Mouse (Mus musculus): Measurements from ENCODE around the gene Rhebl1. TPM values are rescaled to one million over a fixed set of nuclear protein-coding genes. Genes with fewer than 3 reads are reported as not detected.
"Not testable (repeated sequence)": the region's sequence is repeated elsewhere in the genome, so short reads cannot be mapped to it uniquely, and the experiment has no call there.

Gene Rhebl1
- polyA plus RNA-seq, 1 experiment from 2014 or later: 4.0 TPM

GRCm38 (mm10) chr15:98933004-98933671 is 38.8 kb upstream of the Rhebl1 start:
- ATAC-seq (ENCODE audit: insufficient number of reproducible peaks, insufficient read depth, low FRiP score, low read depth); H3K9me3 ChIP-seq (ENCODE audit: control insufficient read depth, low read length); H3K27me3 ChIP-seq (ENCODE audit: control insufficient read depth, insufficient read depth, low read length): not testable (repeated sequence)
- Histone ChIP-seq H3K4me3 (ENCODE audit: control insufficient read depth in 1 of 2, insufficient read depth in 1 of 2, low read depth in 1 of 2, low read length in 2 of 2) (peak overlapping the region; percentile 80 to 96), H3K4me2 (ENCODE audit: low read length) (peak overlapping the region; percentile 89), H3K9ac (ENCODE audit: low read length) (peak overlapping the region; percentile 97), H3K27ac (replicated peaks in 1 of 2; ENCODE audit: control insufficient read depth in 1 of 2, insufficient read depth in 1 of 2, low read depth in 2 of 2, low read length in 2 of 2) (peak overlapping the region; percentile 73 to 99), H3K36me3 (ENCODE audit: control insufficient read depth, insufficient read depth, low read length) (peaks cover 17% of the 10 kb centered on the region), H3K4me1 (ENCODE audit: control insufficient read depth in 2 of 2, insufficient read depth in 2 of 2, low read length in 2 of 2) (peaks cover 3 to 11% of the 10 kb centered on the region in 2 experiments)
- under 1% methylated on average over 8 of the region's 9 CpGs for WGBS

GRCm38 (mm10) chr15:98930998-98931397 is 36.7 kb upstream of the Rhebl1 start:
- Histone ChIP-seq H3K4me3 (ENCODE audit: control insufficient read depth in 1 of 2, insufficient read depth in 1 of 2, low read depth in 1 of 2, low read length in 2 of 2) (no peak overlapping the region), H3K27me3 (ENCODE audit: control insufficient read depth, insufficient read depth, low read length) (no peaks in the 10 kb centered on the region), H3K4me2 (ENCODE audit: low read length) (peak overlapping the region; percentile 13; the same call in 1 of the 2 replicates), H3K36me3 (ENCODE audit: control insufficient read depth, insufficient read depth, low read length) (peaks cover 17% of the 10 kb centered on the region), H3K9ac (ENCODE audit: low read length) (no peak overlapping the region; the same call in 1 of the 2 replicates), H3K4me1 (ENCODE audit: control insufficient read depth in 2 of 2, insufficient read depth in 2 of 2, low read length in 2 of 2) (peaks cover 3 to 11% of the 10 kb centered on the region in 2 experiments), H3K27ac (replicated peaks in 1 of 2; ENCODE audit: control insufficient read depth in 1 of 2, insufficient read depth in 1 of 2, low read depth in 2 of 2, low read length in 2 of 2) (0 out of 4 replicates have a peak overlapping the region, but pooled peaks of 1 of the 2 experiments have one; percentile 24), H3K9me3 (ENCODE audit: control insufficient read depth, low read length) (no peaks in the 10 kb centered on the region)
- 76% methylated on average over 3 of the region's 3 CpGs for WGBS
- no peak for ATAC-seq (ENCODE audit: insufficient number of reproducible peaks, insufficient read depth, low FRiP score, low read depth)

- no peak for ATAC-seq (ENCODE audit: insufficient number of reproducible peaks, insufficient read depth, low FRiP score, low read depth)
- no peak overlapping the region for H3K9ac ChIP-seq (ENCODE audit: low read length)
- peak overlapping the region in 1 of 2 experiments; percentile 37; a peak in 1 of 4 replicates for H3K27ac ChIP-seq (replicated peaks in 1 of 2; ENCODE audit: control insufficient read depth in 1 of 2, insufficient read depth in 1 of 2, low read depth in 2 of 2, low read length in 2 of 2)
- H3K9me3 ChIP-seq (ENCODE audit: control insufficient read depth, low read length): no peaks in the 10 kb centered on the region
- WGBS: 51% methylated on average over 8 of the region's 8 CpGs
- H3K4me1 ChIP-seq (ENCODE audit: control insufficient read depth in 2 of 2, insufficient read depth in 2 of 2, low read length in 2 of 2): peaks cover 0 to 4% of the 10 kb centered on the region in 2 experiments; a peak in 2 of 4 replicates
- peaks cover 17% of the 10 kb centered on the region for H3K36me3 ChIP-seq (ENCODE audit: control insufficient read depth, insufficient read depth, low read length)
- no peak overlapping the region for H3K4me2 ChIP-seq (ENCODE audit: low read length)
- no peak overlapping the region for H3K4me3 ChIP-seq (ENCODE audit: control insufficient read depth in 1 of 2, insufficient read depth in 1 of 2, low read depth in 1 of 2, low read length in 2 of 2)
- H3K27me3 ChIP-seq (ENCODE audit: control insufficient read depth, insufficient read depth, low read length): no peaks in the 10 kb centered on the region
Observed at GRCm38 (mm10) chr15:98930017-98930734, 35.8 kb upstream of the Rhebl1 start.

- H3K27me3 ChIP-seq (ENCODE audit: control insufficient read depth, insufficient read depth, low read length): no peaks in the 10 kb centered on the region
- peak overlapping the region; percentile 46 for H3K4me2 ChIP-seq (ENCODE audit: low read length)
- H3K4me1 ChIP-seq (ENCODE audit: control insufficient read depth in 2 of 2, insufficient read depth in 2 of 2, low read length in 2 of 2): peaks cover 0 to 4% of the 10 kb centered on the region in 2 experiments; a peak in 2 of 4 replicates
- no peak overlapping the region for H3K4me3 ChIP-seq (ENCODE audit: control insufficient read depth in 1 of 2, insufficient read depth in 1 of 2, low read depth in 1 of 2, low read length in 2 of 2)
- WGBS: 12% methylated on average over 13 of the region's 13 CpGs
- H3K9me3 ChIP-seq (ENCODE audit: control insufficient read depth, low read length): no peaks in the 10 kb centered on the region
- peak overlapping the region; percentile 21 to 29; a peak in 3 of 4 replicates for H3K27ac ChIP-seq (replicated peaks in 1 of 2; ENCODE audit: control insufficient read depth in 1 of 2, insufficient read depth in 1 of 2, low read depth in 2 of 2, low read length in 2 of 2)
- H3K9ac ChIP-seq (ENCODE audit: low read length): peak overlapping the region; percentile 26; the same call in 1 of the 2 replicates
- ATAC-seq (ENCODE audit: insufficient number of reproducible peaks, insufficient read depth, low FRiP score, low read depth): peak; percentile 61
- peaks cover 17% of the 10 kb centered on the region for H3K36me3 ChIP-seq (ENCODE audit: control insufficient read depth, insufficient read depth, low read length)
Observed at GRCm38 (mm10) chr15:98928598-98929240, 34.4 kb upstream of the Rhebl1 start.

GRCm38 (mm10) chr15:98927566-98927965 is 33.2 kb upstream of the Rhebl1 start:
- 83% methylated on average over 5 of the region's 5 CpGs for WGBS
- H3K9ac ChIP-seq (ENCODE audit: low read length): no peak overlapping the region
- no peak overlapping the region for H3K4me2 ChIP-seq (ENCODE audit: low read length)
- H3K36me3 ChIP-seq (ENCODE audit: control insufficient read depth, insufficient read depth, low read length): peaks cover 17% of the 10 kb centered on the region
- H3K9me3 ChIP-seq (ENCODE audit: control insufficient read depth, low read length): no peaks in the 10 kb centered on the region
- H3K27me3 ChIP-seq (ENCODE audit: control insufficient read depth, insufficient read depth, low read length): no peaks in the 10 kb centered on the region
- no peak overlapping the region for H3K27ac ChIP-seq (replicated peaks in 1 of 2; ENCODE audit: control insufficient read depth in 1 of 2, insufficient read depth in 1 of 2, low read depth in 2 of 2, low read length in 2 of 2)
- H3K4me1 ChIP-seq (ENCODE audit: control insufficient read depth in 2 of 2, insufficient read depth in 2 of 2, low read length in 2 of 2): peaks cover 0 to 4% of the 10 kb centered on the region in 2 experiments; a peak in 2 of 4 replicates
- H3K4me3 ChIP-seq (ENCODE audit: control insufficient read depth in 1 of 2, insufficient read depth in 1 of 2, low read depth in 1 of 2, low read length in 2 of 2): no peak overlapping the region
- ATAC-seq (ENCODE audit: insufficient number of reproducible peaks, insufficient read depth, low FRiP score, low read depth): no peak

GRCm38 (mm10) chr15:98924682-98925081 is 30.3 kb upstream of the Rhebl1 start:
- Histone ChIP-seq H3K9ac (ENCODE audit: low read length) (no peak overlapping the region), H3K4me3 (ENCODE audit: control insufficient read depth in 1 of 2, insufficient read depth in 1 of 2, low read depth in 1 of 2, low read length in 2 of 2) (no peak overlapping the region), H3K27me3 (ENCODE audit: control insufficient read depth, insufficient read depth, low read length) (no peaks in the 10 kb centered on the region), H3K27ac (replicated peaks in 1 of 2; ENCODE audit: control insufficient read depth in 1 of 2, insufficient read depth in 1 of 2, low read depth in 2 of 2, low read length in 2 of 2) (no peak overlapping the region), H3K4me2 (ENCODE audit: low read length) (no peak overlapping the region), H3K4me1 (ENCODE audit: control insufficient read depth in 2 of 2, insufficient read depth in 2 of 2, low read length in 2 of 2) (no peaks in the 10 kb centered on the region; a peak in 1 of 4 replicates), H3K9me3 (ENCODE audit: control insufficient read depth, low read length) (no peaks in the 10 kb centered on the region), H3K36me3 (ENCODE audit: control insufficient read depth, insufficient read depth, low read length) (no peaks in the 10 kb centered on the region)
- no peak for ATAC-seq (ENCODE audit: insufficient number of reproducible peaks, insufficient read depth, low FRiP score, low read depth)
- WGBS: 60% methylated on average over 3 of the region's 3 CpGs

- Histone ChIP-seq H3K27me3 (ENCODE audit: control insufficient read depth, insufficient read depth, low read length) (no peaks in the 10 kb centered on the region), H3K9me3 (ENCODE audit: control insufficient read depth, low read length) (no peaks in the 10 kb centered on the region), H3K4me3 (ENCODE audit: control insufficient read depth in 1 of 2, insufficient read depth in 1 of 2, low read depth in 1 of 2, low read length in 2 of 2) (no peak overlapping the region), H3K36me3 (ENCODE audit: control insufficient read depth, insufficient read depth, low read length) (no peaks in the 10 kb centered on the region), H3K27ac (replicated peaks in 1 of 2; ENCODE audit: control insufficient read depth in 1 of 2, insufficient read depth in 1 of 2, low read depth in 2 of 2, low read length in 2 of 2) (no peak overlapping the region), H3K4me2 (ENCODE audit: low read length) (no peak overlapping the region), H3K4me1 (ENCODE audit: control insufficient read depth in 2 of 2, insufficient read depth in 2 of 2, low read length in 2 of 2) (no peaks in the 10 kb centered on the region), H3K9ac (ENCODE audit: low read length) (no peak overlapping the region)
- ATAC-seq (ENCODE audit: insufficient number of reproducible peaks, insufficient read depth, low FRiP score, low read depth): no peak
- 74% methylated on average over 2 of the region's 2 CpGs for WGBS
Observed at GRCm38 (mm10) chr15:98923031-98923537, 28.7 kb upstream of the Rhebl1 start.

All from heart, embryonic 14.5 days (tissue).